Mouse (Mus musculus) induced T-regulatory cell, adult 2 months (primary cell): ENCODE data around the gene Wfdc5.

ENCODE experiments used
- DNase-seq: peaks from one replicate; pipeline ENCODE4 v3.0.0-alpha.2; 2012; ENCODE audit warnings: low read depth

Wfdc5 gene

GRCm38 (mm10) chr2:164174649-164175395, 7.7 kb downstream of the Wfdc5 start:
- DNase-seq, result no peak

DNA sequence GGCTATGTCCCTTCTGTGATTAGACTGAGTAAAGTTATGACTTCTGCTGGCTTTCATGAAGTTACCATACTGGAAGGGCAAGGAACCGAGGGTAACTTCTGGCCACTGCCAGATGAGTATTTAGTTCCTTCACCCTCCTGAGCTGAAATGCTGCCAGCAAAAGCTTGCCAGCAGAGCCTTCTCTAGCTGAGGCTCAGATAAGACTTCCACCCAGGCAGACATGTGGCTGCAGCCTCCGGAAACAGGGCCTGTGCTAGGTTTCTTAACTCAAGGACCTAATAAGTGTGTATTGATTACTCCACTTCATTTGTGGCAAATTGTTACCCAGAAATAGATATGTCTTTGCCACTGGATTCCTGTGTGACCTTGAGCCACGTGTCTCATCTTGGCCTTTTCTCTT, 9.1 kb downstream of the Wfdc5 start:
- no peak for DNase-seq

- no peak for DNase-seq
Measured at GRCm38 (mm10) chr2:164170902-164171301, 11.6 kb downstream of the Wfdc5 start, which contains the start of gene Kcns1. Gene Kcns1, minus strand, starts transcription at chr2:164171113.

GRCm38 (mm10) chr2:164170326-164170725, 12.2 kb downstream of the Wfdc5 start:
- DNase-seq, result peak; percentile 25

GRCm38 (mm10) chr2:164168571-164168946, 14.0 kb downstream of the Wfdc5 start:
- DNase-seq, result peak; percentile 69

- DNase-seq, result no peak
Measured at GRCm38 (mm10) chr2:164167752-164168570, 14.6 kb downstream of the Wfdc5 start.

- no peak for DNase-seq
Measured at GRCm38 (mm10) chr2:164164941-164165340, 17.6 kb downstream of the Wfdc5 start.

DNA sequence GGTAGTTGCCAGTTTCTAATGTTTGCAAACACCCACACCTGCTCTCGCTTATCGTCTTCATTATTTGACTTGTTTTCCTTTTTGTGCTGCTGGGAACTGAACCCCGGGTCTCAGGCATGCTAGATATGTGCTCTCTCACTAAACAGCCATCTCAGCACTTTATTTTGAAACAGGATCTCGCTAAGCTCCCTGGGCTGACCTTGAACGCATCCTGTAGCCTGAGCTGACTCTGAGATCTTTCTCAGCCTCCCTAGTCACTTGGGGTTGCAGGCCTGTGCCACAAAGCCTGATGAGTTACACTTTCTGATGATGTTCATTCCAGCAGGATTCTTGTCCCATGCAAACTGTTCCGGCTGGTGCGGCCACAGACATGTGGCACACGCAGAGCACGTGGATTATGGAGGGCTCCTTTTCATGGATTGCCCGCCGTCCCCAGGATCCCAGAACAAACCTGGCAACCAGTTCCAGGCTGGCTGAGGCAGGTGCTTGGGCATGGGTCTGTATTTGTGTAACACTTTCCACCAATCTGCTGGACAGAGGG, 21.0 kb downstream of the Wfdc5 start:
- DNase-seq, result no peak

DNA sequence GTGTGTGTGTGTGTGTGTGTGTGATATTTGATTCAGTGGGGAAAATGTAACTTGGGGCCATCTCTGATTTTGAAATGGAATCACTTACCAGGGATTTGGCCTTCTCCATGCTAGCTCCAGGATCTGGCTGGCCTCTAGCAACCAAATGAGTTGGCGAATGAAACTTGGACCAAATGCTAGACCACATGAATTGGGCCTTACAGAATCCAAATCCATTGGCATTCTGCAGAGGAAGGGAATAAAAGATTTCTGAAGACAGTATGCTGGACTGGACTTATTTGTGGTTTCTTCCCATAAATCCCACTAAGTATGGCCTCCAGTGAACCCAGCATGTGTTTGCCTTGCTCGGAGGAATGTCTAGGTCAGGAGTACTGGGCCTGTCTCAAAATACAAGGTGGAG, 23.7 kb downstream of the Wfdc5 start:
- no peak for DNase-seq

GRCm38 (mm10) chr2:164156158-164156557, 26.4 kb downstream of the Wfdc5 start:
- no peak for DNase-seq

DNA sequence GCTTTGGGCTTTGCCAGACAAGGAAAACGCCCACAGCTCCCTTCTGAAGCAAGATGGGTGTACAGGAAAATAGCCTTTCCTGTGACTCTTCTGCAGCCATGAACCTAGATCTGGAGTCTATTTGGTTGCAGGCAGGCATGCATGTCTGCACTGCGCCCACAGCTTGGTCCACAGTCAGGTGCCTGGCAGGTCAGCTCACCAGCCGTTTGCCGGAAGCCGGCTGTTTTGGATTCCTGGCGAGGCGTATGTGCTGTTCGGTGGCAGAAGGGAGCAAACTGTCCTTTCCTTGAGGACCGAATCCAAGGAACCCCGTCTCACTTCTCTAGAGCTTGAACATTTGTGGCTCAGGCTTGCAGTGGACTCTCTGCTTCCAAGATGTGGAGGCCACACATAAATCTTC, 28.5 kb downstream of the Wfdc5 start:
- DNase-seq, result no peak

DNA sequence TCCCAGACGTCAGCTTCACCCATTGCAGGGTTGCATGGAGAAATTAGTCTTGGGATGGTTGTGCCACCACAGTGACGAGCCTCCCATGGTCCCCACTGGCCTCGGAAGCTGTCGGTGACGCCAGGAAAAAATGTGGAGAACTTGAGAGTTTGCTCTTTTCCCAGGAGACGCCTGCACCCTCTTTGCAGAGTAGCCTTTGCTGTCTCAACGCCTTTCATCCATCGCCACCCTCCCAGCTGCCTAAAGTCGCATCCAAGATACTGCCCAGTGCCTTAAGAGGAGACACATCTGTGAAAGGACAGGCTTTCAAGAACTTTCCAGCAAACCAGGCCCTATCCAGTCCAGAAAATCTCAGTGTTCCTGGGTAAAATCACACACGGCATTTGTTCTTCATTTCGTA, 30.2 kb downstream of the Wfdc5 start:
- DNase-seq, result no peak

DNA sequence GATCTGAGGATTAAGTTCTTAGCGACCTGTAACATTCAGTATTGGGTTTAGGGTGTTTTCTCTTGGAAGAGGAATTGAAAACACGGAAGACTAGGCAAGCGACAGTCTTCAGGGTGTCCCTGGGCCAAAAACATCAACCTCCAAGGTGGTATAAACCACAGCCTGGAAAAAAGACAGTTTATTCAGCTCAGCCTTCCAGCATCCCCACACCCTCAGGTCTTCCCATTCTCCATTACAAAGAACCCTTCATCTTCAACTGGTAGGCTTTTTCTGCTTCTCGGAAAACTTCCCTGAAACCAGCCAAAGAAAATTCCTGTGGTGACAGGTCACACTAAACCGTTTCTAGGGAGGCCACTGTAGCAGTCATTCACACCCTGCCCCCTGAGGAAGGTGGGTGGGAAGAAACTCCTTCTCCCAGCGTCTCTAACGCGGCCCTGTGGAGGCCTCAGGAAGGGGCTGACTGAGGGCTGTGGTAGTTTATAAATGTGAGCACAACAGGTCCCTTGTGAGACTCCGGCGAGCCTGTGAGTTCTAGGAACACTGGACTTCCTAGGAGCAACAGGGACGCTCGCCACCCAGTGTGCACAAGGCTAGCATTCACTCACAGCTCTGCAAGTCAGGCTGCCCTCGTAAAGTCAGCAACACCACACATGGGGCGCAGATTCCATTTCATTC, 32.3 kb downstream of the Wfdc5 start:
- DNase-seq, result no peak

DNA sequence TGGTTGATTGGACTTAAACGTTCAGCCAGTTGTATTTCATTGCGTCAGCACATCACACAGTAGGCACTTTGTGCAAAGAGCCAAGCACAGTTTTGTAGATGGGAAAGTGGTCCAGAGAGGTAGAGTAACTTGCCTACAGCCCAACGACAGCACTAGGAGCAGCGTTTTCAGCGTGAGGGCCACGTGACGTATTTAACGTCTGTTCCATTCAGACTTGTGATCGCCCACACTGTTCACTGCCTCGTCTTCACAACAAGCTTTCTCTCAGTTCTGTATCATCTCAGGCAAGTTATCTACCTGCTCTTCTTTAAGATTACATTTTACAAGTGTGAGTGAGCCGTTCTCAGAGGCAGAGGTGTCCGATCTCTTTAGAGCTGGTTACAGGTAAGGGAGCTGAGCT, 36.0 kb downstream of the Wfdc5 start:
- DNase-seq, result no peak

DNA sequence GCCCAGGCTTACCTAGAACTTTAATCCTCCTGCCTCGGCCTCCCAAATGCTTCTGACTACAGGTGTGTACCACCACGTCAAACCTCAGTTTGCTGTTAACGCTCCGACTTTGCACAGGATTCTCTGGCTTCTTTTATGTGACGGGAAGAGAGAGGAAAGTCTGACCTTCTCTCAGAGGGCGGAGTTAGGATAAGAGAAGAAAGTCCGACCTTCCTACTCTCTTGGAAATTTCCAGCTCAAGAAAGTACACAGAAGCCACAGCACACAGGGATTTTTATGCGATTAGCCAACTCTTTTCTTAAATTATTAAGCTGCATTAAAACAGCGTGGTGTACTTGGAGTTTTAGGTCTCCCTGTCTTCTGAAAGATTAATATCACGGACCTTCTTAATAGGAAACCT, 38.0 kb downstream of the Wfdc5 start:
- no peak for DNase-seq

DNA sequence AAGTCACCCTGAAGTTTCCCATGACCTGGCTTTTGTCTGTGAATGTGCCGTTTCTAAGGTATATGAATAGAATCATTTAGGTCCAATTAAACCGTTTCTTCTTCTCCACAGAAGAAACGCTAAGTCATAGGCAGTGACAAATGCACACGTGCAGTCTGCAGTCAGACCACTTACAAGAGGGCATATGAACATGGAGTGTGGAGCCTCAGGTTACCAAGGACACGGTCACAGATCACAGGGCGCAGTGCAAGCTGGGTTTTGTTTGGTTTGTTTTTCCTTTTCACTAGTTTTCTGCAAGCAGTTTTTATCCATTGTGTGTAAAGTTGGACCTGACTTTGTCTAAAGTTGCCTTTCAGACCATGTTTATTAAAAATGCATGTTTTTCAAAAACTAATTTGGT, 38.5 kb downstream of the Wfdc5 start:
- DNase-seq, result no peak

DNA sequence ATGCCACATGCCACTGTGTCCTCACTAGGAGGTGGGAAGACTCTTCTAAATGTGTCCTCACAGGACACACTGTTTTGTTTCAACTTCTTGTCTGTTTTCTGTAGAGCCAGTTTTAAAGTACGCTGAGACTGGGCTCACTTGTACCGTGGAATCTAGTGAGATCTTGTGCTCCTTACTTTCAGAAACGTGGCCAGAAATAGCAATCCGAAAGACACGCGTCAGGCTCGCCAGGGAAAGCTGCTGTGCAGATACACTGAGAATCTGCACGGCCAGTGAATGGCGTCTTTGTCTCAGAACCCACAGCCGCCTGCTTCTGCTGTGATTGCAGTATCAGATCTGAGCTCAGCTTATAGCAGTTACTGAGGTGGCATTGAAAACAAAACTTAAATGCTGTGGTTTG, 40.5 kb downstream of the Wfdc5 start:
- no peak for DNase-seq

- no peak for DNase-seq
Measured at GRCm38 (mm10) chr2:164137754-164138153, 44.8 kb downstream of the Wfdc5 start.

- DNase-seq, result no peak
Measured at GRCm38 (mm10) chr2:164136393-164136792, 46.1 kb downstream of the Wfdc5 start.

- no peak for DNase-seq
Measured at GRCm38 (mm10) chr2:164135367-164135766, 47.2 kb downstream of the Wfdc5 start.

DNA sequence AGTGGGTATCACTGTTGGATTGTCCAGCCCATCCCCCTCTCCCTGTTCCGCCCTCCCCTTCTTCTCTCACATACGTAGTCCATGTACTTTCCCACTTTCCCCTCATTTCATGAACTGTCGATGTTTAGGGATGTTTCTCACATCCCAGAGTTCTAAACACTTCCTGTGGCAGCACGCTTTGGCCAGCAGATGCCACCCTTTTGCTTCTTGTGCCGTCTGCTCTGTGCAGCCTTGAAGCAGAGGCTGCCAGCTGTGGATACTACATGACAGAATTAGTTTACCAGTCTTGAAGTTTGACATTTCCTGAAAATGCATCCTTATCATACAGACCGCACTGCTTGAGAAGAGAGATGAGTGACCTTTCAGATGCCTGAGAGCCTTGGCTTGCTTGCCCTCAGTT, 48.0 kb downstream of the Wfdc5 start:
- no peak for DNase-seq

- no peak for DNase-seq
Measured at GRCm38 (mm10) chr2:164131586-164131985, 51.0 kb downstream of the Wfdc5 start.
